Mouse (Mus musculus): ENCODE results near the gene Gm44503.

- no peak for TF ChIP-seq POLR2A (IDR thresholded peaks at IDR 0.05; ENCODE audit: low read depth, low read length)
- TF ChIP-seq CTCF (IDR thresholded peaks at IDR 0.05; ENCODE audit: extremely low read depth, insufficient read length, insufficient replicate concordance, low read depth, low read length), result no peak
Measured at GRCm38 (mm10) chr9:73040080-73040479, 81.4 kb downstream of the Gm44503 start, which contains the start of gene Pigb.

All from small intestine, adult 2 months (tissue).